Mouse (Mus musculus) brain, embryonic 18.5 days (tissue): Measurements from ENCODE around the gene Apc2.
A peak's percentile ranks its signal among the peaks of the same experiment; 100 is the strongest.

Experiments
- DNase-seq: peaks from one replicate; pipeline ENCODE4 v3.0.0-alpha.2; 2012; ENCODE audit warnings: low read depth, low spot score

Apc2 gene

DNA sequence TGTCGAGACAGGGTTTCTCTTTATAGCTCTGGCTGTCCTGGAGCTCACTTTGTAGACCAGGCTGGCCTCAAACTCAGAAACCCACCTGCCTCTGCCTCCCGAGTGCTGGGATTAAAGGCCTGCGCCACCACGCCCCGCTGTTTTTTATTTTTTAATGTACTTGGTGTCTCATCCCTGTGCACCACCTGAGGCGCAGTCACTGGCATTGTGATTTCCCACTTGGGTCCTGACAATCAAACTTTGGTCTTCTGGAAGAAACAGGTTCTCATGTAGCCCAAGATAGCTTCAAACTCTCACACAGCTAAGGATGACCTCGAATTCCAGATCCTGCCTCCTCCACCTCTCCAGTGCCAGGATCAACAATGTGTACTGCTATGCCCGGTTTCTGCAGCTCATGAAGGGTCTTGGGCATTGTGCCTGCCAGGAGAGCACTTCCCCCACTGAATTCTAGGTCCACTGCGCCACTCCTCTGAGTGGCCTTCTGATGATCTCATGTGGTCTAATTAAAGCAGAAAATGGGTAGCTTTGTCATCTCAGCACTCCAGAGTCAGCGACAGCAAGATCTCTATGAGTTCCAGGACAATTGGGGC is 32.9 kb upstream of the Apc2 start:
- no peak for DNase-seq

GRCm38 (mm10) chr10:80264341-80265148 is 31.2 kb upstream of the Apc2 start:
- DNase-seq, result peak; percentile 97

GRCm38 (mm10) chr10:80265149-80265486 is 30.7 kb upstream of the Apc2 start:
- DNase-seq, result no peak

GRCm38 (mm10) chr10:80270099-80270498 is 25.7 kb upstream of the Apc2 start:
- no peak for DNase-seq

GRCm38 (mm10) chr10:80270734-80271181 is 25.0 kb upstream of the Apc2 start:
- no peak for DNase-seq

GRCm38 (mm10) chr10:80271186-80271843 is 24.5 kb upstream of the Apc2 start:
- no peak for DNase-seq

GRCm38 (mm10) chr10:80271870-80272585 is 23.7 kb upstream of the Apc2 start:
- no peak for DNase-seq

DNA sequence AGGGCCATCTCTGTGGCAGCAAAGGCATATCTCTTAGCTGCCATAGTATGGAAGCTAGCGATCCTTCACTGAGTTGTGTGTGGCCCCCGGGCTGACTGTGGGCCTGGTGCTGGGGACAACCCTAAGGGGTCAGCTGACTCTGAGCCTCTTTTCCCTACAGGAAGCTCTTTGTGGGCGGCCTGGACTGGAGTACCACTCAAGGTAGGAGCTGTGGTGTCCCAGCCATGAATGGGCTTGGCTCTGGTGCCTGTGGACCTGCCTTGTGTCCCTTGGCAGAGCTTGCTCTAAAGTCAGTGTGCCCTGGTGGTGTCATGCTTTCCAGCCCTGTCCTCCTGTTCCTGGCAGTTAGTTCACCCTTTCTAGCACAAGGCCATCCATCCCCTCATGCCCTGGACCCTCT is 21.9 kb upstream of the Apc2 start:
- no peak for DNase-seq

GRCm38 (mm10) chr10:80276238-80276637 is 19.5 kb upstream of the Apc2 start:
- DNase-seq, result no peak

- DNase-seq, result no peak
Observed at GRCm38 (mm10) chr10:80278390-80278789, 17.4 kb upstream of the Apc2 start.

DNA sequence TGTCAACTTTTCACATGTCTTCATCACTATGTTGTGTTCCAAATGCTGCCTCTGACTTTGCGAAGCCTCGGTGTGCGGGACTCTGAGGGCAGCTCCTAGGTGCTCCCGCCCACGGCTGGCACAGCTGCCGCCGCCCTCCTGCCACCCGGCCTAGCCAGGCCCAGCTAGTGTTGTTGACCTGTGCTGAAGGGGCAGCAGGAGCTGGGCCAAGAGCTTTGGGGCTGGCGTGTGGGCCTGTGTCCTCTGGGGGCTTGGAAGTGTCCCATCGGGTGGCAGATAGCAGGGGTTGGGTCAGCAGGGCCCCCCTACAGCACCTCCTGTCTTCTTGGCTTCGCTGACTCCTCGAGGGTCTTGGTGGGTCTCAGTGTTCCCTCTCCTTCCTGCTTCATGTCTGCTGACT is 16.5 kb upstream of the Apc2 start:
- DNase-seq, result no peak

DNA sequence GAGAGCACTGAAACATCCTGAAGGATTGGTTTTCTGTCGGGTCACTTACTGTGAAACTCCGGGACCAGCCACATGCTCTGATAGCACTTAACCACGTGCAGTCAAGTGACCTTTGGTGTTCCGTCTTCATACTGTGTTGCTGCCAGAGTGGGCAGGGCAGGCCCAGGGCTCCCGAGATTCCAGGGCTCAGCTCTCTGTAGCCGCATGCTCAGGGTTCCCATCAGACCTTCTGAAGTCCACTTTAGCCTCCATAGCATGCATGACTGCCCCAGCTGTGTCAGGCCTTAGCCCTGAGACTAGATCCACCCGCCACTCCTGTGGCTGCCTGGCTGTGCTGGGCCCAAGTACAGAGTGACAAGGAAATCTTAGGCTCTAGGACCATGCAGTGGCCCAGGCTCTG is 14.5 kb upstream of the Apc2 start:
- no peak for DNase-seq

GRCm38 (mm10) chr10:80281921-80282371 is 13.8 kb upstream of the Apc2 start:
- no peak for DNase-seq

- DNase-seq, result no peak
Observed at GRCm38 (mm10) chr10:80282481-80283441, 13.0 kb upstream of the Apc2 start.

DNA sequence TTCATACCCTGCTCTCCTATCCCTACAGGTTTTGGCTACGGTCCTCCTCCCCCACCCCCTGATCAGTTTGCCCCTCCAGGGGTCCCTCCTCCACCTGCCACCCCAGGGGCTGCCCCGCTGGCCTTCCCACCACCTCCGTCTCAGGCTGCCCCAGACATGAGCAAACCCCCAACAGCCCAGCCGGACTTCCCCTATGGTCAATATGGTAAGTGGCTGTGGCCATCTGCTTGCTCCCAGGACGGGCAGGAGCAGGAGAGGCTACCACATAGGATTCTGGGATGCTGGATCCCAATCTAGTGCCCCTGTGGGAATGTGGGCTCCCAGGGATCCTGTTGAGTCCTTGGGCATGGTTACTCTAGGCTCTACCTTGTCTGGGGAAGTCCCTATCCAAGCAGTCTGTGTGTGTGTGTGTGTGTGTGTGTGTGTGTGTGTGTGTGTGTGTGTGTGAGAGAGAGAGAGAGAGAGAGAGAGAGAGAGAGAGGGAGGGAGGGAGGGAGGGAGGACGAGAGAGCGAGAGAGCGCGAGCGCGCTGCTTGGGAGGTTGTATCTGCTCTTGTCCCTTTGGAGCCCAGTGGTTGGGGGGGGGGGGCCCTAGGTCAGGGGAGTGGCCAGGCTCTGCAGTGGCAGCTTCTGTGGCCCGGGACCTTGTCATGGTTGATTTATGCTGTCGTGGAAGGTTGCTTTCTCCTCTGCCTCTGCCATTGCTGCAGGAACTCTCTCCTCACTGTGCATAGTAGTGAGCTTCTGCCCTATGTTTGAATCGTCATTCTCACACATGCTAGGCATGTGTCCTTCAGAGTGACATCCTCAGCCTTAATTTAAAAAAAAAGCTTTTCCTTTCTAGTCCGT is 10.3 kb upstream of the Apc2 start:
- no peak for DNase-seq

GRCm38 (mm10) chr10:80288097-80288496 is 7.7 kb upstream of the Apc2 start:
- no peak for DNase-seq

DNA sequence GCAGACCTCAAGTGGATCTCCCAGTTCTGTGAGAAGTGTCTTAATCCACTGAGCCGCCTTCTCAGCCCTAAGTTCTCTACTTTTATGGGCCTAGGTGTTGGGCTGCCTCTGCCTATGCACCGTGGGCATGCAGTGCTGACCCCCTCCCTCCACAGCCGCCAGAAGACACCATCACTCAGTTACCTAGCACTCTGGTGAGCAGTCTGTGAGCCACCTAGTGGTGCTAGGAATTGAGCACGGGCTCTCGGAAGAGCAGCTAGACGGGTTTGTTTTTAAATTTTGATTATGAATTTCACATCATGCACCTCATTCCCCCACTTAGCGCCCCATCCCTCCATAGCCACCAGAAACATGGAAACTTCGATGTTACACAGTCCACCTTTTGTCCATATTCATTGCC is 7.1 kb upstream of the Apc2 start:
- DNase-seq, result no peak

GRCm38 (mm10) chr10:80292251-80293146 is 3.3 kb upstream of the Apc2 start, which contains the start of gene Rps15:
Rps15 (plus strand) TSS chr10:80292453.
- DNase-seq, result peak; percentile 90

DNA sequence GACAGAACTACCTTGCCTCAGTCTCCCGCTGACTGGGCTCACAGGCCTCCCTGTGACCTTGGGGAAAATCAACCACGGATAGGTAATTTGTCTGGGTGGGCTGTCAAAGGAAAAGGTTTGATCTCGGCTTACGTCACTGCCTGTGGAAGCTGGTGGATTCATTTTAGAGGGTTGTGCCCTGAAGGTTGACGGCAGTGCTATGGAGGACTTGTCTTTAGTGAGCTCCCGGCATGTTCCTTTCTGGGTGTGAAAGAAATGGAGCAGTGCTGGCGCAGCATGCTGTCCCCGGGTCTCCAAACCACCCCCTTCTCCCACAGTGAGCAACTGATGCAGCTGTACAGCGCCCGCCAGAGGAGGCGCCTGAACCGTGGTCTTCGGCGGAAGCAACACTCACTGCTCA is 2.5 kb upstream of the Apc2 start:
- DNase-seq, result no peak
